Mouse (Mus musculus) colon, adult 2 months (tissue): Measurements from ENCODE around the gene Fosl1. TPM values are rescaled to one million over a fixed set of nuclear protein-coding genes. Genes with fewer than 3 reads are reported as not detected.

Experiments
- polyA plus RNA-seq: library from polyadenylated mRNA; depleted of rRNA; stranded (reverse); fragments of >200 nt; gene quantifications from 2 replicates; pipeline ENCODE4 v1.2.3, GENCODE M21; 2012; rRNA removed

Gene Fosl1
- 1.3 and 4.0 TPM in 2 replicates for polyA plus RNA-seq

GRCm38 (mm10) chr19:5447515-5448353 is at the start of gene Fosl1:
Gene Fosl1 (plus strand): TSS chr19:5447547.

DNA sequence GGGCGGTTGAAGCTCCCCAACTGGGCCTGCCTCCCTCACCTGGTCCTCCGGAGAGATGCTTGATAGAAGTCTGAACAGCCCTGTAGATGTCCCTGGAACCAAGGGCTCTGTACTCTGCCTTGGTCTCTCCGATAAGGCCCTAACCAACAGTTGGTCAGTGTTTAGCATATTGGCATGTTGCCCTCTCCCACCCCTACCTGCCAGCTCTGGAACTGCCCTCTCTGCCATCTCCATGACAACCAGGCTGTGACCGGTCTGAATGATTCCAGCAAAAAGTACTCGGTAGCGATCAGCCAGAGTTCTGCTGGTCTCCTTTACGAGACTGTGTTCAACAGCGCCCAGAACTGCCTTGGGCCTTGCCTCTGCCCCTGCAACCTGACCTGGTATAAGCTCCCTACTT is 45.1 kb upstream of the Fosl1 start, which contains the start of gene Tsga10ip:
Tsga10ip (minus strand) TSS at position 234 of the 400 bp plus-strand sequence.

DNA sequence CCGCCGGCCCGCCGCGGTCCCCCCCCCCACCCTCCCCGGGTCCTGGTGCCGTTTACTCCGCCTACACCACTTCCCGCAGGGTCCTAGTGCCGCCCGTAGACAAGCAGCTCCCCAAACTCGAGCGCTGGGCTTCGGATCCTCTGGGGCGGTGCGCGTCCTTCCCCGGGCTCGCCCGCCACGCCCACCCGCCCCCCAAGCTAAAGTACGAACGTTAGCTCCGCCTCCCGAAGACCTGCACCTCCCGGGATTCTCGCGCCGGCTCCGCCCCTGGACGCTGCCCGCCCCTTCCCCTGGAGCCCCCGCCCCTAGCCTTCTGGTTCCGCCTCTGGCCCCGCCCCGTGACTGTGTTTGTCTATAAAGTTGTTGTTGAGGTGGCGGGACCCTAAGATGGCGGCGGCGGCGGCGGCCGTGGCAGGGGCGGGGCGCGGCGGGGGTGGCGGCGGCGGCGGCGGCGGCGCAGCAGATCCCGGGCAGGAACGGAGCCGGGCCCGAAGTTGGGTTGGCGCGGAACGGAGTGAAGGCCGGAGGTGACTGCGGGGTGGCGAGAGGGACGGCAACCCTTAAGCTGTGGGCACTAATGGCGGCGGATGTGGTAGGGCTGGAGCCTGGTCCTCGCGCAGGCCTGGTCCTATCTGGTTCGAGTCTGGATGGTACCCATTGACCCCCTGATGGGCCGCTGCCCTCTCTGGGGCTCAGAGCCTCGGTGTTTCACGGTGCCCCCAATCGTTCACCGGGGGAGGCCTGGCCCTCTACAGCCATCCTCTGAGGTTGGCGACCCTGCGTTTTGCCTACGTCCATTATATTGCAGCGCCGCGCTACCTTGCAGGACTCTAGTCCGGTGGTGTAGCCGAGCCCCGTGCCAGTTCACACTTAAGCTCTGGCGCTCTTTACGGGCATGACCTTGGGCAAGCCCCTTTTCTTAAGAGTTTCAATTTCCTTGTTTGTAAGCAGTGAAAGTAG is 22.3 kb upstream of the Fosl1 start, which contains the start of the genes Drap1 and AI837181:
Drap1 (minus strand) TSS at position 198 of the 960 bp plus-strand sequence.
AI837181 (plus strand) TSS at position 363 of the 960 bp plus-strand sequence.

DNA sequence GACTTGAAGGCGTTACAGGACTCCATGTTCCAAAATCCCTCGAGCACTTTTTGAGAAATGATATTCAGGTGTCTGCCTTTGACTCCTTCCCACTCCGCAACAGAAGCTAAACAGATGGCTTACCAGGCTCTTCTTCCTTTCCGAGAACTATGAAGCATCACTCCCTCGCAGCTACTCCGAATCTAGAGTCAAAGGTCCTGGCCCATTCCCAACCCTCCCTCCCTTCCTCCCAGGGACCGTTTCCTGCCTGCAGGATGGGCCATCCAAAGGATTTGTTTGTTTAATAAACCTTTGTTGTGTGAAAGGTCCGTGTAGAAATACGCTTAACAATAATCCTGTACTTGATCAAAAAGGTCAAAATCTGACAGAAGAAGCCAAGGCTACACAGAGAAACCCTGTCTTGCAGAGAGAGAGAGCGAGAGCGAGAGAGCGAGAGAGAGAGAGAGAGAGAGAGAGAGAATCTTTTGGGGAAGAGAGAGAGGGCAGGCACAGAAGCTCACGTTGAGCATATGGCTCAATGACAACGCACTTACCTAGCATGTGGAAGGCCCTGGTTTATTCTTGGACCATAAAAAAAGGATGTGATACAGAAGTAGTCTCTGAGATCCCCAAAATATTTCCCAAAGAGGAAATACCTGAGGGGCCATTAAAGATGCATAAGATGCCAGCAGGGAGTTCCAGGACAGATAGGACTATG is 10.5 kb downstream of the Fosl1 start, which contains the start of gene Ccdc85b:
Ccdc85b (minus strand) TSS at position 149 of the 697 bp plus-strand sequence.

GRCm38 (mm10) chr19:5460465-5460911 is 13.1 kb downstream of the Fosl1 start, which contains the start of gene Fibp:
Gene Fibp (plus strand): TSS chr19:5460615.

GRCm38 (mm10) chr19:5468374-5468773 is 21.0 kb downstream of the Fosl1 start, which contains the start of gene Ctsw:
Gene Ctsw (minus strand): TSS chr19:5468507.

DNA sequence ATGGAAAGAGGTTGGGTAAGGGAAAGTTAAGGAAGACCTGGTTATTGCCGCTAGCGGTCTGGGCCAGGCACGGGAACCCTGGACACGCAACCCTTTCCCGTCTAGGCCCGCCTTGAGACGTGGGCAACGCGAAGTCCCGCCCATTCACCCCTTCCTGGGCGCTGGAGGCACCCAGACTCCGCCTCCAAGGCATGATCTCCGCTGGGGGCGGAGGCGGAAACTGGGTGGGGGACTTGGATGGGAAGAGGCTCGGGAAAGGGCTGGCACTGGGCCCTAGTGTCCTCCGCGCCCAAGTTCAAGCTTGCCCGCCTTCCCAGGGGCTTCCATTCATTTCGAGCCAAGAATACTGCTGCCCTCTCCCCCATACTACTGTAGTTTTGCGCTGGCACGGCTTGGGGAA is 26.4 kb downstream of the Fosl1 start, which contains the start of gene Efemp2:
Efemp2 (plus strand) TSS at position 235 of the 400 bp plus-strand sequence.

GRCm38 (mm10) chr19:5487768-5488550 is 40.6 kb downstream of the Fosl1 start, which contains the start of gene Mus81:
Gene Mus81 (minus strand): TSS chr19:5488402.

DNA sequence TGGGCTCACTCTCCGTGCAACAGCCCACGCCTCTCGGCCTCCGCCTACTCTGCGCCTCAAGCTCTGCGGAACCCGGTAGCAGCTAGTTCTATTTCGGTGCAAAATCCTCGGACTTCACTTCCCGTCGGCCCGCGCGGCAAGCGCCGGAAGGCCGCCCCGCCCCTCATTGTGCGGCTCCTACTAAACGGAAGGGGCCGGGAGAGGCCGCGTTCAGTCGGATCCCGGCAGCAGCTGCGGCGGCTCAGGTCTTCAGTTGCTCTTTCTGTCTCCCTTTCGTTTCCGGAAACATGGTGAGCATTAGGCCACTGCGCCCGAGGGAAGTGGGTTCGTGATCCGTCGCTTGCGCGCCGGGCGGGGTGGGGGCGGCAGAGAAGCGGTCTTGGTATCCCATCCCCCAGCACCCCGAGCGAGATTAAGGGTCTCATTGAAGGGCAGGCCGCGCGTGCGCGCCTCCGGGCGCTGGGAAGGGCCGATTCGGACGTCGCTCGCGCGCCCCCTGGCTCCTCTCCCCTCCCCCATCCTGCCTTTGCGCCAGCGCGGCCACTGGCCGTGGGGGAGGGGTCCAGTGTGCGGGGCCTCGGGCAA is 43.1 kb downstream of the Fosl1 start, which contains the start of gene Cfl1:
Cfl1 (plus strand) TSS at position 143 of the 585 bp plus-strand sequence.

GRCm38 (mm10) chr19:5503687-5504086 is 56.3 kb downstream of the Fosl1 start, which contains the start of gene 1700020D05Rik:
Gene 1700020D05Rik (minus strand): TSS chr19:5503787.

Other genes starting within 250 kb of the Fosl1 start
- 12.2 and 14.3 TPM in 2 replicates for gene Pacs1, start 174.4 kb upstream of the Fosl1 start, polyA plus RNA-seq
- 98.0 and 109 TPM in 2 replicates for gene Sf3b2, start 152.1 kb upstream of the Fosl1 start, polyA plus RNA-seq
- gene Gal3st3, start 149.2 kb upstream of the Fosl1 start, polyA plus RNA-seq = 0.16 and 0.31 TPM in 2 replicates
- not detected in 2 replicates for gene Catsper1, start 111.8 kb upstream of the Fosl1 start, polyA plus RNA-seq
- 7.1 and 14.1 TPM in 2 replicates for gene Cst6, start 98.0 kb upstream of the Fosl1 start, polyA plus RNA-seq
- 19.8 and 21.3 TPM in 2 replicates for gene Eif1ad, start 80.8 kb upstream of the Fosl1 start, polyA plus RNA-seq
- gene Banf1, start 80.4 kb upstream of the Fosl1 start, polyA plus RNA-seq = 71.2 and 91.0 TPM in 2 replicates
- 15.2 and 19.0 TPM in 2 replicates for gene Sart1, start 58.8 kb upstream of the Fosl1 start, polyA plus RNA-seq
- 0.33 and 1.9 TPM in 2 replicates for gene Tsga10ip, start 45.0 kb upstream of the Fosl1 start, polyA plus RNA-seq
- 95.7 and 96.8 TPM in 2 replicates for gene Drap1, start 22.6 kb upstream of the Fosl1 start, polyA plus RNA-seq
- gene AI837181, start 22.4 kb upstream of the Fosl1 start, polyA plus RNA-seq = 85.1 and 96.6 TPM in 2 replicates
- 10.3 and 10.6 TPM in 2 replicates for gene Ccdc85b, start 10.3 kb downstream of the Fosl1 start, polyA plus RNA-seq
- 124 and 150 TPM in 2 replicates for gene Fibp, start 13.1 kb downstream of the Fosl1 start, polyA plus RNA-seq
- 2.0 and 3.5 TPM in 2 replicates for gene Ctsw, start 21.0 kb downstream of the Fosl1 start, polyA plus RNA-seq
- gene Efemp2, start 26.4 kb downstream of the Fosl1 start, polyA plus RNA-seq = 52.6 and 58.6 TPM in 2 replicates
- gene Mus81, start 40.9 kb downstream of the Fosl1 start, polyA plus RNA-seq = 31.9 and 38.6 TPM in 2 replicates
- gene Cfl1, start 42.9 kb downstream of the Fosl1 start, polyA plus RNA-seq = 350 and 446 TPM in 2 replicates
- 0.30 and 0.34 TPM in 2 replicates for gene 1700020D05Rik, start 56.2 kb downstream of the Fosl1 start, polyA plus RNA-seq
- 4.2 and 4.4 TPM in 2 replicates for gene Snx32, start 63.0 kb downstream of the Fosl1 start, polyA plus RNA-seq
- 23.0 and 29.1 TPM in 2 replicates for gene Ovol1, start 113.1 kb downstream of the Fosl1 start, polyA plus RNA-seq
- 18.2 and 20.7 TPM in 2 replicates for gene Ap5b1, start 120.5 kb downstream of the Fosl1 start, polyA plus RNA-seq
- gene Rnaseh2c, start 154.3 kb downstream of the Fosl1 start, polyA plus RNA-seq = 40.4 and 56.8 TPM in 2 replicates
- gene Kat5, start 162.7 kb downstream of the Fosl1 start, polyA plus RNA-seq = 45.6 and 50.6 TPM in 2 replicates
- 61.1 and 66.8 TPM in 2 replicates for gene Rela, start 189.9 kb downstream of the Fosl1 start, polyA plus RNA-seq
- 52.0 and 56.1 TPM in 2 replicates for gene Sipa1, start 216.2 kb downstream of the Fosl1 start, polyA plus RNA-seq
- 116 and 122 TPM in 2 replicates for gene Map3k11, start 241.2 kb downstream of the Fosl1 start, polyA plus RNA-seq
- 206 and 220 TPM in 2 replicates for gene Pcnx3, start 241.4 kb downstream of the Fosl1 start, polyA plus RNA-seq